Mouse (Mus musculus): ENCODE results near the gene Gabpb1.
"Not testable (repeated sequence)": the region's sequence is repeated elsewhere in the genome, so short reads cannot be mapped to it uniquely, and the experiment has no call there.

Gene Gabpb1

GRCm38 (mm10) chr2:126635939-126636823 is 40.0 kb downstream of the Gabpb1 start:
- no peak for DNase-seq

DNA sequence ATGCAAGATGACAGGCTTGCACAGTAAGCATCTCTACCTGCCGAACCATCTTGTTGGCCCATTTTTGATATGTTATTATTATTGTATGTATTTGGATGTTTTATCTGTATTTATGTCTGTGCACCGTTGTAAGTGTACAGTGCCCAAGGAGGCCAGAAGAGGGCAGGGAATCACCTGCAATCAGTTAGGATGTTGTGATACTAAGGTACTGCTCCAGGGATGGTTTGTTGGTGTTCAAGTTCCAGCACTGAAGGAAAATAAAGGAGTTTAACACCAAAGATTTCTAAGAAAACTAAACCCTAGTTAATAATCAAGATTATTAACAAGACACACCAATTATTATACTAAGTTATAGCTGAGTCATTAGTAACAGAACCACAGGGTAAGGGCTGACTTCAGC is 43.0 kb downstream of the Gabpb1 start:
- no peak for DNase-seq

DNA sequence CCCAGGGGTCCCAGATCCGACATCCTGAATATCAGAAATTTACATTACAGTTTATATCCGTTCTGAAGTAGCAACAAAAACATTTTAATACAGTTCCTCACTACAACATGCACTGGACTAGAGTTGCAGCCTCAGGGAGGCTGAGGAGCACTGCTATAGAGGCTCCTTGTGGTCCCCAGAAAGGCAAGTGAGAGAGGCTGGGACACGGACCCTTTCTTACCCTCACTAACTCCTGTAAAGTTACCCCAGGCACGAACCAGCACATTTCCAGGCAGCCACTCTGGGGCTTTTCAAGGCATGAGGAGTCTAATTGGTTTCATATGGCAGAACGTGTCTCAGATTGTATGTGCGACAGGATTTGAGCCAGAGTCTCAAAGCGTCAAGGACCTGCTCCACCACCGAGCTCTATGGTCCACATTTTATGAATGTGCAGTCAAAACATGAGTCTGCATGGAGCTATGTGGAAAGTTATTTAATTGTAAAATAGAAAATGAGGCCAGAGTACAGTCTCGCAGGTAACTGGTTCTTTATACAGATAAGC is 47.6 kb downstream of the Gabpb1 start:
- DNase-seq, result no peak

DNA sequence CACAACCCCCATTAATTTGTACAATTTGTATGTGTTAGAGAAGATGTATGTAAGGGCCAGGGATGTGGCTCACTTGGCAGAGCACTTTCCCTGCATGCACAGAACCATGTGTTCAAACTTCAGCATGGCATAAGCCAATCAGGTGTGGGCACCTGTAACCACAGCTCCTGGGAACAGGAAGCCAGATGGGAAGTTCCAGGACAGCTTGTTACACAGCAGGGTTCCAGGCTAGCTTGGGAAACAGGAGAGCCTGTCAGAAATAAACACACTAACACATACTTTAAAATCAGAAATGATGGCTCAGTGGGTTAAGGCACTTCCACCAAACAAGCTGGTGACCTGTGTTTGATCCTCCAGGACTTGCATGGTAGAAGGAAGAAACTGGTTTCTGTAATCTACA is 53.0 kb downstream of the Gabpb1 start:
- no peak for DNase-seq

- DNase-seq, result no peak
Observed at GRCm38 (mm10) chr2:126622455-126622854, 53.7 kb downstream of the Gabpb1 start.

- DNase-seq, result no peak
Observed at GRCm38 (mm10) chr2:126619249-126619704, 56.9 kb downstream of the Gabpb1 start, which contains the start of gene Hdc. Hdc (minus strand) TSS chr2:126619299.

DNA sequence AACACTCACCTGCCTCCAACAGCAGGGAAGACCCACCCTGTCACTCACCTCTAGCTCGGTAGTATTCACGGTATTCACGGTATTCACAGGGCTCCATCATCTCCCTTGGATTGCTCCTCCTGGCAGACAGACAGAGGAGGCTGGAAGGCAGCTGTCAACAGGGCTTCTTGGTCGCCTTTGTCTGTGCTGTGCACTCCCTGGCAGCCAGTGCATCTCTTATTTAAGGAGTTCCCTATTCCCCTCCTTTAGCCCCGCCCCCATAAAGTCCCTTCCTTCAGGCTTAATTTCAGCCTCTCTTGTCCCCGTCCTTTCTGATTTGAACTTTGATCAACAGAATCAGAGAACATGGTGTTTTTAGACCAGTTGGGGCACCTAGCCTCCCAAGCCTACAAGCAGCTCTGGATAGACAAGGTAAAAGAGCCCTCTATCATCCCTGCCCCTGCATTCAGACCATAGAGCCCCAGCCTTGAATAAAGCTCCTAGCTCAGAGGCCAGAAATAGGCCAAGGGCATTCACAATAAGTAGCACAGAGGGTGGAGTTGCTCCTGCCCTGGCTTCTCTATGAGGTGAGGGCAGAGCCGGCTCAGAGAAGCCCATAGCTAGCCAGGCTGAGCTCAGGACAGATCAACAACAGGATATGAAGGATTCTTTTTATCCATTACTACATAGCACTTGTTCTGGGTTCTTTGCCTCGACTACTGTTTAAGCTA is 57.5 kb downstream of the Gabpb1 start:
- no peak for DNase-seq

- DNase-seq, result no peak
Observed at GRCm38 (mm10) chr2:126615355-126615754, 60.8 kb downstream of the Gabpb1 start.

GRCm38 (mm10) chr2:126609600-126609999 is 66.5 kb downstream of the Gabpb1 start:
- not testable (repeated sequence) for DNase-seq

DNA sequence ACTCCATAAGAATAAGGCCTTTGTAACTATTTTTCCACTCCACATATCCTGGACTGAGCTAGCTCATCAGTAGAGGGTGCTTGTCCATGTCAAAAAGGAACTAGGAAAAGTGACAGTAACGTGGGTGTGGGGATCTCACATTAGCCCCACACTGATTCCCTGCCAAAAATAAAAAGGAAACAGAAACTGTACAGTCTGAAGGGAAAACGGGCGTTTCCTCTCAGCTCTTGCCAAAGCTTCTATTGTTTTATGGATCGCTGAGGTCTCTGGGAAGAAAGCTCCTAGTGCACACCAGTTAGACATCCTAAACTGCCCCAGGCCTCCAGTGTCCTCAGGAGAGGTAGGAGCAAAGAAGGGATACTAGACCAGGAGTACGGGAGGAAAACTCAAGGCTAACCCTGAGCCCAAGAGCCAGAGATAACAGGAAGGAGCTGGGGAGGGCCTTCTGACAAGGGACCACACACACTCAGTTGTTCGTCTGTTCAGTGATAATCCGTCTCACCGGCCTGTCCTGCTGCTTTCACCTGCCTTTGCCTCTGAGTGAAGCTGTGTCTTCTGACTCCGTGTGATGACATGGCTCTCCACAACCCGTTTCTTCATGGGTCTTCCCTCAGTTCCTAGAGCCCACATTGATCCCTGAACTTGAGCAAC is 68.5 kb downstream of the Gabpb1 start:
- DNase-seq, result no peak

DNA sequence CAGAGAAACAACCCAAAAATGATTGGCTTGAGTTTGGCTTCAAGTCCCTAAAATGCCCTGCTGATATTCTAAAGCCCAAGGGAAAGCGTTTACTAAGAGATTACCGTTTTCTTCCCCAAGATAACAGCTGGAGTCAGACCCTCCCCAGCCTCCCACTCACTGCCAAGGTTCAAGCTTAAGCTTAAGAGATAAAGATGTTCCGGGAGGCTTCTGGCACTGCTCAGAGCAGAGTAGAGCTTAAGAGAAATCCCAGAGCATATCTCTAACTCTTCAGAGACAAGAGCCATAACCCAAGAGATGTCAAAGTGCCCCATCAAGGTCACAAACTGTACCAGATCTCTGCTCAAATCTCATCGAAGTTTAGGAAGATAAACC is 69.5 kb downstream of the Gabpb1 start:
- no peak for DNase-seq

GRCm38 (mm10) chr2:126606061-126606687 is 70.0 kb downstream of the Gabpb1 start:
- no peak for DNase-seq

DNA sequence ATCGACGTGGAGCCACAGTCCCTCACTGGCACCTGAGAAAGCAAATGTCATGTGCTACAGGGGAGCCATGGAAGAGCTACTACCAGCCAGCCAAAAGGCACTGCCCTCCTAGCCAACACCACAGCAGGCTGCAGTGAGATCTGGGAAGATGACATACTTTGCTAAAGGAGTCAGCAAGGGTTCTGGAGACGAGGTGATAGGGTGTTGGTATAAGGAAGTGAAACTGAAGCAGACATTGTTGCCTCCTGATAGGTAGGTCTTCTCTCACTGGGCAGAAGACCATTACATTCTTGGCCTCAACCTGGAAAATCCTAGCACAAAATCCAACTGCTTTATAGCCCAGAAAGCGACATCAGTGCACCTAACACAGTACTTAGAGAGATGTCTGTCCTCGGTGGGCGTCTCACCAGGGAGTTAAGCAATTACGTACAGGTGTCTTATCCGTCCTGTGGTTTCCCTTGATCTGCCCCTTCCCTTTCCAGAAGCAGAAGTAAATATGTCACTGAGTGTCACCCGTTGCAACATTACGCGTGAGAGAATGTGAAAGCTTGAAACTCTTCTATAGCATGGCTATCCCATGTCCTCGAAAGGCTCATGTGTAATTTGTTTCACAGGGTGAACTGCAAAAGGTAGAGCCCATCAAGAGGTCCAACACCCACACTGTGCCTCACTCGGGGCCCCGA is 74.1 kb downstream of the Gabpb1 start:
- DNase-seq, result no peak

DNA sequence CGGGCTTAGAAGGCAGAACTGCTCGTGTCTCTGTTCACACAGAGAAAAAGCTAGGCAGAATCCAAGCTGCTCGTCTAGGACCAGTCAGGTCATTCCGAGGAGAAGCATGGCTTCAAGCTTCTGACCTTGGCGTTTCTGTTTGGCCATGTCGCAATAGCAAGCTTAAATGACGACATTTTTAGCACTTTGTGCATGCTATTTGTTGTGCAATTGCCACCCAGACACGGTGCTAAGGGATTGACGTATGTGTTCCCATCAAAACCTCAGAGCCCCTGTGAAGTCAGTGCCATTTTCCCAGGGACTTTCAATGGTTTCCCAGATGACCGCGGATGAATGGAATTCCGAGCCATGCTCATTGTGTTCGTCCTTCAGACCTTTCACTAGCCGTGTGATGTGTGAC is 75.6 kb downstream of the Gabpb1 start:
- DNase-seq, result no peak

GRCm38 (mm10) chr2:126599005-126599404 is 77.1 kb downstream of the Gabpb1 start:
- DNase-seq, result no peak

GRCm38 (mm10) chr2:126598359-126598758 is 77.8 kb downstream of the Gabpb1 start:
- no peak for DNase-seq

DNA sequence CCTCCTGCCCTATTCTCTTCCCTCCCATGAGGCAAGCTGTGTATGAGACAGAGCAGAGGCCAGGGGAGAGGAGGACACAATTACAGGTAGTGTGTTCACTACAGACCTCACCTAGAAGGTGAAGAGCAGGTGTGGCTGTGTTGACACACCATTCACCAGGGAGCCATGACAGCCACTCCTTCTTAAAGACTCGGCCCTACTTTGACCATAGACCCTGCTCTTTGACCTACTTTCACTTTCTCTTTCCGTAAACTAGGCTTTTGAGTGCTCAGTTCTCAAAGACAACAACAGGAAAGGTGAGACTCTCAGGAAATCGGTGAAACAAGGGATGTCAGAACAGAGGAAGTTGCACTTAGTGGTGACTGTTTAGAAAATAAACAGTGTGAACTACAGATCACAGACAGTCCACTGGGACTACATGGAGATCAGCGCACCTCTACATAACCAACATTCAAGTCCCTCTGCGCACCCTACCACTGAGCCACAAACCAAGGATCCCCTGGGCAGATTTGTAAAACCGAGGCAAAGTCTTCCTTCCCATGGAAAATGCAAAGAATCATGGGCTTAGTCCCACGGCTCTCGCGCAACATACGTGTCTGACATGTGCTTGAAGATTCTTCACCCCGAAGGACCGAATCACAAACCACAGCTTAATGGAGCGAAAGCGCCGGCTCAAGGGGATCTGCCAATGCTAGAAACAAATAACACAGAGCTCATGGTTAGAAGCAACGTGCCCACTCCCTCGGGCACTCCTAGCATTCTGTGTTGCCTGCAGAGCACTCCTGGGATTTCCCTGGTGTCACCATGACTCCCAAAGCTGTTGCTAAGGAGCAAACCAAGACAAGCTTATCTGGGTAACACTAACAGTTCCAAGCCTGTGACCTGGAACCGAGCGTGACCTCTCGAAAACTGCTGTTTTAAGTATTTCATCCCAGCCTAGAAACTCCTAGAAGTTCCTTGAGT is 78.6 kb downstream of the Gabpb1 start:
- DNase-seq, result peak; percentile 25

DNA sequence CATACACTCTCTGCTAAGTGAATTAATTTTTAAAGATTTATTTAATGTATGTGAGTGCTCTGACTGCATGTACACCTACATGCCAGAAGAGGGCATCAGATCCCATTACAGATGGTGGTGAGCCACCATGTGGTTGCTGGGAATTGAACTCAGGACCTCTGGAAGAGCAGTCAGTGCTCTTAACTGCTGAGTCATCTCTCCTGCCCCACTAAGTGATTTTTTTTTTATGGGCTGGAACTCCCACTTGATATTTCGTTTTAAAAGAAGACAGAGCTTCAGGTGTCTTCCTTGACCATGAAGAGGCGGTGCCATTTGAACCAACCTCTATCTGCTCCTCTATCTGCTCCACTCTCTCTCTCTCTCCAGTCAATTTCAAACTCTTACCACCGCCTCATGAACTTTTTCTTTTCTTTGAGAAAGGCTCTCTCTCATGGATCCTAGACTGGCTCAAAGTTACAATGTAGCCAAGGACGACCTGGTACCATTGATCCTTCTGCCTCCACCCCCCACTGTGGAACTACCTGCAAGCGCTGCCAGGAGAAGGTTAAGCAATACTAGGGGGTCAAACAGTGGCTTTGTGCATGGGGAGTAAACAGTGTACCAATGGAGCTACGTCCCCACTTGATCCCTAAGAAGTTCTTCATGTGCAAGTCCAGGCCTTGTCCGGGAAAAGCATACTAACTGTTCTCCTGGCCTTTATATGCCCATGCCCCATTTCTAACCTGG is 79.6 kb downstream of the Gabpb1 start:
- no peak for DNase-seq

DNA sequence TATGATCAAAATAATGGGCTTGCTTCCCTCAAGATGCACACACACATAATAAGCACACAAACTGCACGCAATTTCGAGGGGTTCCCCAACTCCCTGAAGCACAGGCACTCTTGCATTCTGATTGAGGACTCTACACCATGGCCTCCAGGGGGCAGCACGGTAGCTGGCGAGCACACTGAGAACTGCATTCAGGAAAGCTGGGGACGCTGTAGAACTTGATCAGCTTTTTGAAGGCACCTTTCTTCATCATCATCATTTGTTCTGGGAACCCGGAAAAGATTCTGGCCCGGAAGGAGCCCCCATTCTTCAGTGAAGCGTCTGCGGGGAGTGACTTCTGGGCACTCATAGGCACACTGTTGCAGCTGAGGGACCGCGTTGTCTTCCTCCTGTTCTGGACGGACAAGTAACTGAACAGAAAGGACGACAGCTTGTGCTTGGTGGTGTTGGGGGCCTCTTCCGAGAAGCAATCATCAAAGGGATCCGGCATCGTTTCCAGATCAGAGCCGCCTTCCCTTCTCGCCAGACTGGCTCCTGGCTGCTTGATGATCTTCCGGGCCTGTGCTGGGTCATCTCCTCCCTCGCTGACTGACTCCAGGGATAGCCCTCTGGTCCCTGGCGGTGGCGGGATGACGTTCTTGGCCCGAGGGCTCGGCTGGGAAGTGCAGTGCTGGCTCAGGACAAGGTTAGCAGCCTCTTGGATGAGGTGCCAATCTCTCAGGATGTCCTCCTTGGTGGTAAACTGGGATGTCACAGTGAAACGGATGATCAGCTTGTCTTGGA is 82.1 kb downstream of the Gabpb1 start:
- peak; percentile 38 for DNase-seq

Data from layer of hippocampus, adult 9-11 months (tissue).